Mouse (Mus musculus): Measurements from ENCODE around the gene Catsperg1. TPM values are rescaled to one million over a fixed set of nuclear protein-coding genes. Genes with fewer than 3 reads are reported as not detected.

Gene Catsperg1
- polyA plus RNA-seq, 1 experiment: not detected

GRCm38 (mm10) chr7:29178106-29178505, 35.7 kb downstream of the Catsperg1 start:
- Histone ChIP-seq H3K4me3 (ENCODE audit: insufficient read depth, low read depth, low read length) (no peak overlapping the region), H3K27ac (ENCODE audit: insufficient read depth, low read depth, low read length) (no peak overlapping the region), H3K4me1 (ENCODE audit: control insufficient read depth, insufficient read depth, low read length) (peaks cover 8% of the 10 kb centered on the region)
- WGBS: 82% methylated on average over 4 of the region's 4 CpGs
- TF ChIP-seq POLR2A (IDR thresholded peaks at IDR 0.05; ENCODE audit: insufficient read depth, low read depth, low read length): no peak
- no peak for TF ChIP-seq CTCF (IDR thresholded peaks at IDR 0.05; ENCODE audit: insufficient read depth, low read depth, low read length)

GRCm38 (mm10) chr7:29172390-29173016, 41.3 kb downstream of the Catsperg1 start:
- WGBS: 64% methylated on average over 32 of the region's 32 CpGs
- TF ChIP-seq POLR2A (IDR thresholded peaks at IDR 0.05; ENCODE audit: insufficient read depth, low read depth, low read length) (no peak), CTCF (IDR thresholded peaks at IDR 0.05; ENCODE audit: insufficient read depth, low read depth, low read length) (no peak)
- no peak overlapping the region for H3K27ac ChIP-seq (ENCODE audit: insufficient read depth, low read depth, low read length)
- H3K4me1 ChIP-seq (ENCODE audit: control insufficient read depth, insufficient read depth, low read length): peaks cover 41% of the 10 kb centered on the region
- H3K4me3 ChIP-seq (ENCODE audit: insufficient read depth, low read depth, low read length): no peak overlapping the region

DNA sequence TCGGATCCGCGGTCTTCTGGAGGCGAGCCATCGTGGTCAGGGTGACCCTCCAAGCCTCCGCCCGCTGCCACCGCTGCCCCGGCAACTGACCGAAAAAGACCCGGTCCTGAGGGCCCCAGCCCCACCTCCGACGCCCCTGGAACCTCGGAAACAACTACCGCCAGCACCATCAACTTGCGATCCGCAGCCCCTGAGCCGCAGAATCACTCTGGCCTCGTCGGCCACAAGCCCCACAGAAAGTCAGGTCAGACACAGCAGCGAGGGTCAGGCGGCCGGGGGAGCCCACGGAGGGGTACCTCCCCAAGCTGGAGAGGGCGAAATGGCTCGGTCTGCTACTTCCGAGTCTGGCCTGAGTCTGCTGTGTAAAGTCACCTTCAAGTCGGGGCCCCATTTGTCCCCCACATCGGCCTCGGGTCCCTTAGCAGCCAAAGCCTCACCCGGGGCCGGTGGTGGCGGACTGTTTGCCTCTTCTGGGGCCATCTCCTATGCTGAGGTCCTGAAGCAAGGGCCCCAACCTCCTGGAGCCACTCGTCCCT, 42.2 kb downstream of the Catsperg1 start:
- H3K4me1 ChIP-seq (ENCODE audit: control insufficient read depth, insufficient read depth, low read length): peaks cover 41% of the 10 kb centered on the region
- TF ChIP-seq CTCF (IDR thresholded peaks at IDR 0.05; ENCODE audit: insufficient read depth, low read depth, low read length) (no peak), POLR2A (IDR thresholded peaks at IDR 0.05; ENCODE audit: insufficient read depth, low read depth, low read length) (no peak)
- 13% methylated on average over 34 of the region's 34 CpGs for WGBS
- H3K27ac ChIP-seq (ENCODE audit: insufficient read depth, low read depth, low read length): no peak overlapping the region
- H3K4me3 ChIP-seq (ENCODE audit: insufficient read depth, low read depth, low read length): no peak overlapping the region

- TF ChIP-seq POLR2A (IDR thresholded peaks at IDR 0.05; ENCODE audit: insufficient read depth, low read depth, low read length): no peak
- TF ChIP-seq CTCF (IDR thresholded peaks at IDR 0.05; ENCODE audit: insufficient read depth, low read depth, low read length): no peak
- peaks cover 41% of the 10 kb centered on the region for H3K4me1 ChIP-seq (ENCODE audit: control insufficient read depth, insufficient read depth, low read length)
- H3K27ac ChIP-seq (ENCODE audit: insufficient read depth, low read depth, low read length): no peak overlapping the region
- H3K4me3 ChIP-seq (ENCODE audit: insufficient read depth, low read depth, low read length): peak overlapping the region; percentile 90
- 2% methylated on average over 43 of the region's 43 CpGs for WGBS
Observed at GRCm38 (mm10) chr7:29170755-29171561, 42.9 kb downstream of the Catsperg1 start.

DNA sequence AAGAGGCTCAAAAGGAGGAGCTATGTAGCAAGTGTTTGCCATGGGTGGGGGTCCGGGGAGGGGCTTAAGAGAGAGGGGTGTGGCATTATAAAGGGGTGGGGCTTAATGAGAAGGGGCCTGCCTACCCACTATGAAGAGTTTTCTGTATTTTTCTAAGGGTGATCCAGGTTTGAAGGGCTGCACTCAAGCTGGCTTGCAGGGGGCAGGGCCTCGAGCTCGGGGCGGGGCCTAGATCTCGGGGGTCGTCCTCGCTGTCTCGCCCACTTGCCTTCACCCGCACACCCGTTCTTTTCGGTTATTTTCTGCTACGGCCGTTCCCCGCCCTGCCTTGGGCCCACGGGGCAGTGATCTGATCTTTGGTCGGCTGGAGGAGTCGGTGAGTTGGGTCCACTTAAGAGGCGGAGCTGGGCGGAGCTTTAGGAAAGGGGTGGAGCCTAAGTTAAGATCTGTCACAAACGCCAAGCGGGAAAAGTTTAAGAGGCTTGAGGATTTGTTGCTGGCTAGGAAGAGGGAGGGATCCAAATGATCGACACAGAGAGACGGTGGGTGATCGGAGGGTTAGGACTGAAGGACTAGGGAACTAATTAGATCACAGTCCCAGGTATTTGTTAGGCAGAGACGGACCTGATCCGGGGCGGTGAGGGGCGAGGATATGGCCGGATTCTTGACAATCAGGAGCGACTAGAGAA, 43.6 kb downstream of the Catsperg1 start, which contains the start of the genes Ggn and Spred3:
TSS of gene Ggn (plus strand) at position 145 of the 689 bp plus-strand sequence.
TSS of gene Spred3 (minus strand) at position 346 of the 689 bp plus-strand sequence.
- Histone ChIP-seq H3K4me1 (ENCODE audit: control insufficient read depth, insufficient read depth, low read length) (peaks cover 41% of the 10 kb centered on the region), H3K27ac (ENCODE audit: insufficient read depth, low read depth, low read length) (peak within 1 kb of the TSS; percentile 36; the same call in 1 of the 2 replicates), H3K4me3 (ENCODE audit: insufficient read depth, low read depth, low read length) (peak within 1 kb of the TSS; percentile 90)
- under 1% methylated on average over 30 of the region's 30 CpGs for WGBS
- no peak for TF ChIP-seq CTCF (IDR thresholded peaks at IDR 0.05; ENCODE audit: insufficient read depth, low read depth, low read length)
- no peak for TF ChIP-seq POLR2A (IDR thresholded peaks at IDR 0.05; ENCODE audit: insufficient read depth, low read depth, low read length)

DNA sequence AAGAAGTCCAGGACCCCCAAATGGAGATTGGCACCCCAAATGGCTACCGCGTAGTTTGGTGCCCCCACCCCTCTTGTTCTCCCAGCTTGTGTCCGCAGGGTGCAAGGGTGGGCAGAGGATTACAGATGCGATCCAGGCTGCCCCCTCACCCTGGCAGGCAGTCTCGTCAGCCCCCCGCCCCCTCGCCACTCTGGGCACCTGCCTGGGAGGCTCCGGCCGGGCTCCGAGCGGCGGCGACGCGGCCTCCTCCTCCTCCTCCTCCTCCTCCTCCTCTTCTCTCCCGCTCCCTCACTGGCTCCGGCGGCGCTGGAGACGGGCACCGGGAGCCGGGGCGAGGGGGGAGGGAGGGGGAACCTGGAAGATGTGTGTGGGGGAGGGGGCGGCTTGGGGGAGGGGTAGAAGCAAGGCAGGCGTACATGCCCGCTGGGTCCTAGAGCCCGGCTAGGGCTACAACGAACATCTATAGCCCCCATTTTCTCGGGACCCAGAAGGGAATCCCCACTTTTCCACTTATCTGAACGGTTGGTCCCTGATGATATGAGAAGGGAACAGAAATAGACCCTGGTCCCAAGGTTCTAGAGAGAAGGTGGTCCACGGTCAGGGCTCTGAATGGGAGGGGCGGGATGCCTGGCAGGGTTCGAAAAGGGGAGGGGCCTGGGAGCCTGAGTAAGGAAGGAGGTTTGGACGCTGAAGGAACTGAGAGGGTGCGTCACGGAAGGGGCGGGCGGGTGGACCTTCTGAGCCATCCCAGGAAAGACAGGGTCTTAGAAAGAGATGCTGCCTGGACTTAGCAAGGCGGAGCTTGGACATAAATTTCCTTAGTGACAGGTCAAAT, 44.4 kb downstream of the Catsperg1 start:
- H3K4me1 ChIP-seq (ENCODE audit: control insufficient read depth, insufficient read depth, low read length): peaks cover 41% of the 10 kb centered on the region
- peak overlapping the region; percentile 90 for H3K4me3 ChIP-seq (ENCODE audit: insufficient read depth, low read depth, low read length)
- under 1% methylated on average over 30 of the region's 39 CpGs for WGBS
- TF ChIP-seq CTCF (IDR thresholded peaks at IDR 0.05; ENCODE audit: insufficient read depth, low read depth, low read length): no peak
- TF ChIP-seq POLR2A (IDR thresholded peaks at IDR 0.05; ENCODE audit: insufficient read depth, low read depth, low read length): peak; percentile 11; the same call in 1 of the 2 replicates
- H3K27ac ChIP-seq (ENCODE audit: insufficient read depth, low read depth, low read length): peak overlapping the region; percentile 36; the same call in 1 of the 2 replicates

- peak overlapping the region; percentile 36; the same call in 1 of the 2 replicates for H3K27ac ChIP-seq (ENCODE audit: insufficient read depth, low read depth, low read length)
- 0% methylated on average over 14 of the region's 14 CpGs for WGBS
- TF ChIP-seq CTCF (IDR thresholded peaks at IDR 0.05; ENCODE audit: insufficient read depth, low read depth, low read length): no peak
- no peak for TF ChIP-seq POLR2A (IDR thresholded peaks at IDR 0.05; ENCODE audit: insufficient read depth, low read depth, low read length)
Observed at GRCm38 (mm10) chr7:29168791-29169230, 45.0 kb downstream of the Catsperg1 start.

More at GRCm38 (mm10) chr7:29168791-29169230, 45.0 kb downstream of the Catsperg1 start:
- H3K4me1 ChIP-seq (ENCODE audit: control insufficient read depth, insufficient read depth, low read length): peaks cover 41% of the 10 kb centered on the region
- H3K4me3 ChIP-seq (ENCODE audit: insufficient read depth, low read depth, low read length): peak overlapping the region; percentile 90
